Mouse (Mus musculus) induced T-regulatory cell, adult 2 months (primary cell): ENCODE measurements around the gene Ehd1.
A peak's percentile ranks its signal among the peaks of the same experiment; 100 is the strongest.

Experiments
- DNase-seq: peaks from one replicate; pipeline ENCODE4 v3.0.0-alpha.2; 2012; ENCODE audit warnings: low read depth

Ehd1 gene

DNA sequence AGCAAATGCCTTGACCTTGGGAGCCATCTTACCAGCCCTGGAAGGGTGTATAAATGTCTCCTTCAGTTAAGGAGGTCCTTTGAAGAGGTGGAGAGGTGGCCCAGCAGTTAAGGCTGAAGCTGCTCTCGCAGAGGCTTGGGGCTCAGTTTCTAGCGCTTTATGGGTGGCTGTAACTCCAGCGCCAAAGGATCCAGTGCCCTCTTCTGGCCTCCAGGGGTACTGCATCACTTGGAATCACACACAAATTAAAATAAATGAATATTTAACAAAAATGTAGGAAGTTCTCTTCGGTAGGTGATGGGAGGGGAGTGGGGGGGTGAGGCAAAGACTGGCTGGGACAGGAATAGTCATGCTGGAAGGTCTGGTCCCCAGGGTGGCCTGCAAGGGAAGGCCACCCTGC, 15.6 kb upstream of the Ehd1 start:
- peak; percentile 42 for DNase-seq

GRCm38 (mm10) chr19:6261379-6261778, 15.1 kb upstream of the Ehd1 start:
- DNase-seq: no peak

- peak; percentile 88 for DNase-seq
Measured at GRCm38 (mm10) chr19:6262222-6262621, 14.3 kb upstream of the Ehd1 start.

DNA sequence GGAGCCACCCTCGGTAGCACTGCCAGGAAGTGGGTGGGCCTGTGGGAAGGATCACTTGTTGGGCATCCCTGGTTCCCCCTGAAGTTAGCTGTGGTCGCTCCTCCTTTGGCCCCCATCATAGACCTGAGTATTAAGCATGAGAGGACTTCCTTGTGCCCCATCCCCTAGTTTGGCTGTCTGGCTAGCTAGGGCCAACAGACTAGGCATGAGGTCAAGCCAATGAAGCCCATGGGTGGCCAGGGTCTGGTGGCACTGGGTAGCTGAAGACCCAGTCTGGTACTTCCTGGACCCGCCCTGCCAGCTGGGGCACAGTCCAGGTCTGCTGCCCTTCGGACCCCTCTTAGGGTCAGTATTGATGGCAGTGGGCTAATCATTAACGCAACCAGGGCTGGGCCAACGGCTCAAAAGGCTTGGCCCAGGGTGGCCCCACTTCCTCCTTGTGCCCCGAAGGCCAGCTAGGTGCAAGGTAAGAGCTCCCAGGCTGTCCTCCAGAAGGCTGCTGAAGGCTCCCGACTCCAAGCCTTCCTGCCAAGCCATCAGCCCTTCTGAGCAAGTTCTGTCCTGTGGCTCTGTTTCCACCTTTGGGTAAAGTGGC, 13.6 kb upstream of the Ehd1 start:
- DNase-seq: no peak

DNA sequence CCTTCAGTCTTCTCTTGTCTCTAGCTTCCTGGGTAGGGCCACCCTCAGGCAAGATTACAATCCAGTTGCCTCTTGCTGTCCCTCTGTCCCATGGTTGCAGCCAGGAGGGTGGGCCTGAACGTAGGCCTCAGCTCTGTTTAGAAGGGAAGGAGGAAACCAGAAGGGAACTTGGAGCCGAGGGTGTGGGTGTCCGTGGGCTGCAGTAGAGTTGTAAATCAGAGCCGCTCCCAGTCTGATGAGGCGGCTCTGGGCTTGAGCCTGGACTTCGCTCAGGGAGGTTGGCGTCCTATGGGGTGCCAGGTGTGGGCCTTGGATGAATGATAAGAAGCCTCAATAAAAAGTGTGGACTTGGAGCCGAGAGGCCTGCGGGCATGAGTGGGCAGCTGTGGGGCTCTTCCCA, 12.3 kb upstream of the Ehd1 start:
- no peak for DNase-seq

GRCm38 (mm10) chr19:6264945-6265344, 11.6 kb upstream of the Ehd1 start:
- DNase-seq: no peak

- DNase-seq: no peak
Measured at GRCm38 (mm10) chr19:6265727-6266182, 10.8 kb upstream of the Ehd1 start.

DNA sequence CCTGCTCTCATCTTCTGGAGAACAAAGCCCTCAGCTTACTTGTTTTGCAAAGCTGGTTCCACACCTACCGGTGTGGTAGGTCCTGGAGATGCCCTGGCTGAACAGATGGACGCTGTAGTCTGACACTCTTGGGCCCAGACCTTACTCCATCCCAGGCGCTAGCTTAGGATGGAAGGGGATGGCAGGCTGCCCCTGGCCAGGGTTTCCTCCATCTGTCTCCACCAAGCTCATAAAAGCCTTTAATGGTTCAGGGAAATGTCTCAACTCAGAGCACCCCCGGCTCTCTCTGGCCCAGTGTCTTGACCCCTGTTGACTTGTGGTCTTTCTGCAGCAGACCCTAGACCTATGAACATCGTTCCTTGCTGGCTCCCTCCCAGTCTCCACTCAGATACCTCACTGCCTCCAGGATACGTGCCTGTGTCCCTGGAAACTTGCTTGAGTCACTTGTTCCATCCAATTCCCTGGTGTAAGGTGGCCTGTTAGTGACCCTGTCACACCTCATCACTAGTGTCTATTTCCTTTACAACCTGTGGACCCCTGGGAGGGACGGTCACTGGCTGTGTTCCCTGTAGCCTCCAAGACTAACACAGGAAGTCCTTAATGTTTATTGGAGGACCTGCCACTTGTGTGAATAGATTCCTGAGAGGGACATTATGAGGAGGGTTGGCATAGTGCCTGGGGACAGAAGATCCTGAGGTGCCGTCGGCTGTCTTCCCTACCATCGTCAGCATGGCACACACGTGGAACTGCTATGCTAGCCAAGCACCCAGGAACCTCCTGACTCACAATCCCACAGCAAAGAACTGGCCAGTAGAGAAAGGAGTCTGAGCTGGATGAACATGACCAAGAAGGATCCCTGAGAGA, 9.0 kb upstream of the Ehd1 start:
- DNase-seq: no peak

DNA sequence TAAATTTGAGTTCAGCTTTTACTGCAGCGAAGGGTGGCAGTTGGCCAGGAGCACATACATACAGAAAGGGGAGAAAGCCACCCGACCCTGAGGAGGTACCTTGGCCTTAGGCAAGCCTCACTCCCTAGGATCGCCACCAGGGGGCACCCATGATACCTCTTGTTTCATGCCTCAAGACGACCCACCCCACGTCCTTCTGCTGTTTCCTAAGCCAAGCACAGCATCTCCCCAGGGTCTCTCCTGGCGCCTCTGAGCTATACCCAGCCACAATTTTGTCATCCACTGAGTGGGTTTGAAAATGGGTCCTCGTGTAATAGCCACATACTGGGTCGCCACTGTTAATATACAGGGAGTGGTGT, 8.4 kb upstream of the Ehd1 start:
- peak; percentile 95 for DNase-seq

GRCm38 (mm10) chr19:6268670-6269132, 7.8 kb upstream of the Ehd1 start:
- DNase-seq: no peak

- no peak for DNase-seq
Measured at GRCm38 (mm10) chr19:6269798-6270475, 6.6 kb upstream of the Ehd1 start.

- DNase-seq: no peak
Measured at GRCm38 (mm10) chr19:6270661-6271060, 5.9 kb upstream of the Ehd1 start.

GRCm38 (mm10) chr19:6271206-6271605, 5.3 kb upstream of the Ehd1 start:
- DNase-seq: no peak

- no peak for DNase-seq
Measured at GRCm38 (mm10) chr19:6272053-6272452, 4.5 kb upstream of the Ehd1 start.

- no peak for DNase-seq
Measured at GRCm38 (mm10) chr19:6272738-6273137, 3.8 kb upstream of the Ehd1 start.

GRCm38 (mm10) chr19:6273592-6273991, 2.9 kb upstream of the Ehd1 start:
- DNase-seq: no peak

GRCm38 (mm10) chr19:6273998-6274608, 2.4 kb upstream of the Ehd1 start:
- DNase-seq: no peak

DNA sequence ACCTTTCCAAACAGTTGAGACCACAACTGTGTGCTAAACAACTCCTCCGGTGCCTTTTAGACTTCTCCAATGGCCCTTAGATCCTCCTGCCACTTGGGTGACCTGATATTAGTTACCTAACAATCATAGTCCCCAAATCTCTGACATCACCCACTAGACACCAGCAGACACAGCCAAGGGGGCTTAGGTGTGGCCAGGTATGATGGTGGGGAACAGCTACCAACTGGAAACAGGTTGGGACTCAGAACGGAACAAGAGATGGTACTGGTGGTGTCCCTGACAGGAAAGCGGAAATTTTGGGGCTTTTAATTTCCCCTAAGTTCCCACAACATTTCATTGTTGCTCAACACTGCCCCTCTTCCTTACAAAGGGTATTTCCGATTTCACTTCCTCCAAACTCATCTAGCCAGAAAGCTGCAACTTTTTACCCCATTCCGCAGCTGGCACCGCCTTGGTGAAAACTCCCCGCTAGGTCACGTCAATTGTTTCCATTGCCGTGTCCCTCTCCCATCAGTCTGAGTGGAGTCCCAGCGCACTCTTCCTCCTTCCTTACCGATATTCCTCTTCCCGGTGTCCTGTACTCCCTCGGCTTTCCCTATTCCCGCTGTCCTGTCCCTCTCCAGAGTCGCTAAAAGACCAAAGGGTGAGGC, 660 bp upstream of the Ehd1 start:
- peak; percentile 89 for DNase-seq

DNA sequence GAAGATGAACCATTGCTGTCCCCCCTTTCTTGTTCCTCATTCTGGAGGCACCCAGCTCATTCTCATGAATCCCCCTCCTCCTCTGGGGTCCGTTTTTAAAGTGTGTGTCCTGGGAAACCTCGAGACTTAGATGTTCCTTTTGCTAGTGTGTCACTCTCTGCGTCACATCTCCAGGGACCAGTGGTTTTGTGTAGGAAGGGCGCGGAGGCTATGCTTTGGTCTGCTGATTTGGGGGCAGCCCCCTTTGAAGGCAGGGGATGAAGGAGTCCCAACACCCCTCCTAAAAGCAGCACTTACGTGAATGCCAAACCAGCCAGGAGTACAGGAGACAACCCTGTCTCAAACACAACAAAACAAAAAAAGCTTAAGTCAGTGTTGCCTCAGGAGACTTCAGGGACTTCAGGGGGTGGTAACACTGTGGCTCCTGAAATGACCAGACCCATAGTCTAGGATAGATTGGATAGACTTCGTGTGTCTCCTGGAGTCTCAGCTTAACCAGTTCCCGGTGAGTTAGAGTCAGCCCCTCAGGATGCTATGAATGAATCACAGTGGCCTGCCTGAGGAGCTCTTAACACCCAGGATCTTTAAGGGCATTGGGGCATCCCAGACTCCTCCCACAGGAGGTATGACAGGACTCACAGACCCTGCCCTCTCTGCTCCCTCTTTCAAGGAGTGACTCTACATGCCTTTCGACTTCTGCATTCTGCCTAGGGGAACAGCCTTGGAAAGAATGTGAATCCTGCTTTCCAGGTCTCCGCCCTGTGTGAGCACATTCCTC, 1.3 kb downstream of the Ehd1 start:
- peak; percentile 78 for DNase-seq

DNA sequence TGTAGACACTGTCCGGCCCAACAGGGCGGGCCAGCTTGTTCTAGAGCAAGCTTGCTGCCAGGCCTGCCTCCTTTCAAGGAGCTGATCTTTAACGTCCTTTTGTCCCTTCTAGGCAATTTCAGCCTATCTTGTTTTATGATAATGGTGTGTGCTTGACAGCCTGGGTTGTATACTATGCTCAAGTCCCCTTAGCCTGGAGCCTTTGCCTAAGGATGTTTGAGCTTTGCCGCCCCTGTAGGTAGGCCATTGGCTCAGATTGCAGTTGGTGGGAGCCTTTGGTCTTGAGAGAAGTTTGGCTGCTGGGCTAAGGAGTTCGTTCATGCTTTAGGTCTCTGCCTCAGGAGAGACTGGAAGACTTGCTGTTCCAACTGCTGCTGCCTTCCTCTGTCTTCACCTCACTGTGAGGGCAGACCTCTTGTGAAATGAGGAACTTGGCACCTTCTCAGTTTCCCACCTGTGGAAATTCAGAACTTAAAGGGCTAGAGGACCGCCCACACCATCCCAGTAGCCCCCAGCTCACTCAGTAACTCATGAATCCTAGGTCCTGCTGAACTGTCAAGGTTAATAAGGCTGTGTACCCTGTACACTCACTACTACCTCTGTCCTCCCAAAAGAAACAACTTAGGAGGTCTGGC, 2.0 kb downstream of the Ehd1 start:
- peak; percentile 23 for DNase-seq
